Mouse (Mus musculus): Measurements from ENCODE around the gene Slf1. TPM values are rescaled to one million over a fixed set of nuclear protein-coding genes. Genes with fewer than 3 reads are reported as not detected.
A peak's percentile ranks its signal among the peaks of the same experiment; 100 is the strongest.

Slf1 gene
- polyA plus RNA-seq, 1 experiment from 2014 or later: 29.3 TPM

DNA sequence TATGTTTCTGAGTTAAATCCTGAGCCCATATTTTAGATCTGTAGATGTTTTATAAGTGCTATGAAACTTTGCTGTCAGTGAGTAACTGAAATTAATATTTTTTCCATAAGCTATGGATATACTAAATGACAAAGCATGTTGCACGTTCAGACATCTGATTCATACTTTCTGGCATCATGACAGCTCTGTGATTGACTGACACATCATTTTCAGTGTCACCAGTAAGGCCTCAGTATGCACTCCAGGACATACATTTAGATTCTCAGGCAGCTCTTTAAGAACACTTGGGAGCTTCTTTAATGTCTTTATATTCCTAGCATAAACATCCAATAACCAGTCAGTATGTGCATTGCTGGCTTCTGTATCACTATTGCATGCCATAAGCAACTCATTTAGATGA, 91.9 kb downstream of the Slf1 start:
- no peaks in the 10 kb centered on the region; the same call in 1 of the 2 replicates for H3K4me1 ChIP-seq (ENCODE audit: control insufficient read depth, insufficient read depth, low read length)
- no peak overlapping the region for H3K4me3 ChIP-seq (replicated peaks; ENCODE audit: low read length)
- WGBS: 59% methylated on average over 1 of the region's 1 CpGs
- ATAC-seq (ENCODE audit: insufficient read depth, low FRiP score): no peak
- no peaks in the 10 kb centered on the region for H3K27me3 ChIP-seq (ENCODE audit: control insufficient read depth, insufficient read depth, low read length)
- H3K4me2 ChIP-seq (ENCODE audit: low read depth, low read length): no peak overlapping the region
- no peak overlapping the region for H3K9ac ChIP-seq (ENCODE audit: low read length)
- no peaks in the 10 kb centered on the region for H3K9me3 ChIP-seq (replicated peaks; ENCODE audit: control insufficient read depth, low read length)
- no peak overlapping the region for H3K27ac ChIP-seq (ENCODE audit: low read length)
- H3K36me3 ChIP-seq (ENCODE audit: control insufficient read depth, insufficient read depth, low read length): no peaks in the 10 kb centered on the region

DNA sequence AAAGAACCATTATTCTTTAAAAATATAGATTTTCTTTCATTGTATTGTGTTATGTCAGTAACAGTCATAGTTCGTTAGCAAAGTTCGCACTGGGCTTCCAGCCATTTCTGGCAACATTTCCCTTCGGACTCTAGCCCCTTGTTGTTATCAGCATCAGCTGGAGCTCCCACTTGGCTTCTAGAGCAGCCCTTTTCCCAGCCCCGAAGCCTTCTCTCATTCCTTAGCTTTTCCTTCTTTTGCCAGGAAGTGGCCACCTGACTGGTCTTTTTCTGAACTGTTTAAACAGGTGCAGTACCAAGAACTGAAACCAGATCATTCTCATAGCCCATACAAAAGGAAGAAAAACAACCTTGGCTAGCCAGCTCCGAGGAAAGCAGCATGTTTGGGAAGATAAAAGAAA, 105.7 kb downstream of the Slf1 start:
- Histone ChIP-seq H3K4me3 (replicated peaks; ENCODE audit: low read length) (no peak overlapping the region), H3K36me3 (ENCODE audit: control insufficient read depth, insufficient read depth, low read length) (no peaks in the 10 kb centered on the region), H3K27ac (ENCODE audit: low read length) (no peak overlapping the region), H3K4me2 (ENCODE audit: low read depth, low read length) (peak overlapping the region; percentile 24; the same call in 1 of the 2 replicates), H3K4me1 (ENCODE audit: control insufficient read depth, insufficient read depth, low read length) (no peaks in the 10 kb centered on the region), H3K27me3 (ENCODE audit: control insufficient read depth, insufficient read depth, low read length) (no peaks in the 10 kb centered on the region), H3K9me3 (replicated peaks; ENCODE audit: control insufficient read depth, low read length) (no peaks in the 10 kb centered on the region), H3K9ac (ENCODE audit: low read length) (no peak overlapping the region)
- ATAC-seq (ENCODE audit: insufficient read depth, low FRiP score): no peak
- 46% methylated on average over 5 of the region's 5 CpGs for WGBS

DNA sequence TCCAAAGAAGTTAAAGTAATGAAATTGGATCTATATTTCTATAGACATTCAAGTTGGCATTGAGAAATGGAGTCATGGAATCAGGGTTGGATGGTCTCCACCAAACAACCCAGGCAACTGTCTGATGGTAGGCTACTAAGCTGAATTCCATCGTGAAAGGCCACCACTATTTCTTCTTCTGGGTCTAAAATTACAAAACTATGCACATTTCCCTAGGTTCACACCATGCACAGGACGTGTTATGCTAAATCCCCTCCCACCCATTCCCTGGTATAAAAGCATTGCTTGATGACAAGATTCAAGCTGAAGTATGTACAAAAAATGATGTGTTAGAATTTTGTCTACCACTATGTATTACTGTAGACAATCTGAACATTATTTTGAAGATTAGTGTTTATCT, 116.4 kb downstream of the Slf1 start:
- no peak overlapping the region for H3K9ac ChIP-seq (ENCODE audit: low read length)
- H3K27me3 ChIP-seq (ENCODE audit: control insufficient read depth, insufficient read depth, low read length): no peaks in the 10 kb centered on the region
- H3K36me3 ChIP-seq (ENCODE audit: control insufficient read depth, insufficient read depth, low read length): no peaks in the 10 kb centered on the region
- no peak overlapping the region for H3K27ac ChIP-seq (ENCODE audit: low read length)
- H3K9me3 ChIP-seq (replicated peaks; ENCODE audit: control insufficient read depth, low read length): no peaks in the 10 kb centered on the region
- H3K4me1 ChIP-seq (ENCODE audit: control insufficient read depth, insufficient read depth, low read length): no peaks in the 10 kb centered on the region
- WGBS: 81% methylated on average over 2 of the region's 2 CpGs
- no peak overlapping the region for H3K4me2 ChIP-seq (ENCODE audit: low read depth, low read length)
- H3K4me3 ChIP-seq (replicated peaks; ENCODE audit: low read length): no peak overlapping the region
- no peak for ATAC-seq (ENCODE audit: insufficient read depth, low FRiP score)

DNA sequence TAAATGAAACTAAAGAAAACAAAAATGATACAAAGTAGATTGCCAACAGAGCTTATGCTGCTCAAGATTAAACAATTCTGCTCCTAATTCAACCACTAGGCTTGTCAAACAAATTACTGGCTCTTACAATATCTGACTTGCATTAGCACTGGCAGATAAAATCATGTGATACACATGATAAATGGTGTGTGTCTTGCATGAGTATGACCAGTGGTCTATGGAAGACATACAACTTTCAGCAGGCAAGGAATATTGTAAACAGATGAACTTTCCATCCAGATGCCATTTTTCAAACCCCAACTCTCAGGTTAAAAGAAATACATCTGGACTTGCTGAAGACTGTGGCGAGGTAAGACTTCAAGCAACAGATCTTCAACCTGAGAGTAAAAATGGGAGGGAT, 131.6 kb downstream of the Slf1 start:
- no peaks in the 10 kb centered on the region for H3K4me1 ChIP-seq (ENCODE audit: control insufficient read depth, insufficient read depth, low read length)

DNA sequence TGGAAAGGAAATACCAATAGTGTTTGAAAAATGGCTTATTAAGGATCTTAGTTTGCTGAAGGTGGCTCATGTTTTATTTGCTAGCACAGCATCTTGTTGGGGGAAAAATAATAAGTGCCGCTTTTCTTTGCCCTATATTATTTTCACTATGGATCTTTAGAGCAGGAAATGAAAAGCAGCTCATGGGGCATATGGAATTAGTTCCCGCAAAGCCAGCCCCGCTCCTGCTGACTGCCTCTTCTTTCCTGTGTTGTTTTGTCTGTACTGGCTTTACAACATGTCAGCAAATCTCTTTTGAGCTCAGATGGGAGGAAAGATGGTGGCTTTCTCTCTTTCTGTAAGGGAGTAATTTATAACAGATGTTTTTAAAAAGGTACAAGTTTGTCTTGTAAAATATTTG, 132.6 kb downstream of the Slf1 start:
- no peak overlapping the region for H3K27ac ChIP-seq (ENCODE audit: low read length)
- no peak overlapping the region for H3K4me2 ChIP-seq (ENCODE audit: low read depth, low read length)
- no peak overlapping the region for H3K4me3 ChIP-seq (replicated peaks; ENCODE audit: low read length)
- H3K4me1 ChIP-seq (ENCODE audit: control insufficient read depth, insufficient read depth, low read length): no peaks in the 10 kb centered on the region
- H3K9ac ChIP-seq (ENCODE audit: low read length): no peak overlapping the region
- H3K36me3 ChIP-seq (ENCODE audit: control insufficient read depth, insufficient read depth, low read length): no peaks in the 10 kb centered on the region
- 81% methylated on average over 3 of the region's 3 CpGs for WGBS
- no peak for ATAC-seq (ENCODE audit: insufficient read depth, low FRiP score)
- no peaks in the 10 kb centered on the region for H3K9me3 ChIP-seq (replicated peaks; ENCODE audit: control insufficient read depth, low read length)
- no peaks in the 10 kb centered on the region for H3K27me3 ChIP-seq (ENCODE audit: control insufficient read depth, insufficient read depth, low read length)

More for the DNA sequence above, 131.6 kb downstream of the Slf1 start:
- 55% methylated on average over 1 of the region's 1 CpGs for WGBS
- Histone ChIP-seq H3K4me2 (ENCODE audit: low read depth, low read length) (no peak overlapping the region), H3K36me3 (ENCODE audit: control insufficient read depth, insufficient read depth, low read length) (no peaks in the 10 kb centered on the region), H3K27ac (ENCODE audit: low read length) (no peak overlapping the region), H3K9me3 (replicated peaks; ENCODE audit: control insufficient read depth, low read length) (no peaks in the 10 kb centered on the region), H3K27me3 (ENCODE audit: control insufficient read depth, insufficient read depth, low read length) (no peaks in the 10 kb centered on the region), H3K4me3 (replicated peaks; ENCODE audit: low read length) (no peak overlapping the region), H3K9ac (ENCODE audit: low read length) (no peak overlapping the region)
- peak; percentile 40; the same call in 1 of the 2 replicates for ATAC-seq (ENCODE audit: insufficient read depth, low FRiP score)

Other genes with a start within 250 kb of the Slf1 start
- 6.4 and 7.0 TPM in 2 replicates for gene 2210408I21Rik, start 67 bp upstream of the Slf1 start, polyA plus RNA-seq (2015; fragmentation: Nextera tagmentation; extraction: Ambion mirVana)